Mouse (Mus musculus): ENCODE results near the gene Arid1a. TPM values are rescaled to one million over a fixed set of nuclear protein-coding genes. Genes with fewer than 3 reads are reported as not detected.

The Arid1a gene
- polyA plus RNA-seq, 1 experiment: 68.3 TPM

- no peak overlapping the region for H3K4me3 ChIP-seq (replicated peaks; ENCODE audit: extremely low read depth, low read depth, low read length)
- DNase-seq: no peak
- no peak for TF ChIP-seq CTCF (IDR thresholded peaks at IDR 0.05; ENCODE audit: insufficient read depth, low read length)
- TF ChIP-seq POLR2A (IDR thresholded peaks at IDR 0.05; ENCODE audit: borderline replicate concordance, extremely low read depth, low read depth, low read length): no peak
- WGBS: 11% methylated on average over 7 of the region's 7 CpGs
- H3K4me1 ChIP-seq (ENCODE audit: control insufficient read depth, insufficient read depth, low read length): peaks cover 28% of the 10 kb centered on the region
Observed at GRCm38 (mm10) chr4:133750184-133750775, 6.3 kb downstream of the Arid1a start.

- DNase-seq: no peak
- no peak for TF ChIP-seq CTCF (IDR thresholded peaks at IDR 0.05; ENCODE audit: insufficient read depth, low read length)
- TF ChIP-seq POLR2A (IDR thresholded peaks at IDR 0.05; ENCODE audit: borderline replicate concordance, extremely low read depth, low read depth, low read length): no peak
- 57% methylated on average over 3 of the region's 3 CpGs for WGBS
- no peak overlapping the region for H3K4me3 ChIP-seq (replicated peaks; ENCODE audit: extremely low read depth, low read depth, low read length)
- peaks cover 19% of the 10 kb centered on the region for H3K4me1 ChIP-seq (ENCODE audit: control insufficient read depth, insufficient read depth, low read length)
Observed at GRCm38 (mm10) chr4:133735282-133735681, 21.3 kb downstream of the Arid1a start.

GRCm38 (mm10) chr4:133730122-133730521 lies 26.4 kb downstream of the Arid1a start:
- no peak for TF ChIP-seq CTCF (IDR thresholded peaks at IDR 0.05; ENCODE audit: insufficient read depth, low read length)
- TF ChIP-seq POLR2A (IDR thresholded peaks at IDR 0.05; ENCODE audit: borderline replicate concordance, extremely low read depth, low read depth, low read length): no peak
- DNase-seq: no peak
- Histone ChIP-seq H3K4me3 (replicated peaks; ENCODE audit: extremely low read depth, low read depth, low read length) (no peak overlapping the region), H3K4me1 (ENCODE audit: control insufficient read depth, insufficient read depth, low read length) (peaks cover 40% of the 10 kb centered on the region)

DNA sequence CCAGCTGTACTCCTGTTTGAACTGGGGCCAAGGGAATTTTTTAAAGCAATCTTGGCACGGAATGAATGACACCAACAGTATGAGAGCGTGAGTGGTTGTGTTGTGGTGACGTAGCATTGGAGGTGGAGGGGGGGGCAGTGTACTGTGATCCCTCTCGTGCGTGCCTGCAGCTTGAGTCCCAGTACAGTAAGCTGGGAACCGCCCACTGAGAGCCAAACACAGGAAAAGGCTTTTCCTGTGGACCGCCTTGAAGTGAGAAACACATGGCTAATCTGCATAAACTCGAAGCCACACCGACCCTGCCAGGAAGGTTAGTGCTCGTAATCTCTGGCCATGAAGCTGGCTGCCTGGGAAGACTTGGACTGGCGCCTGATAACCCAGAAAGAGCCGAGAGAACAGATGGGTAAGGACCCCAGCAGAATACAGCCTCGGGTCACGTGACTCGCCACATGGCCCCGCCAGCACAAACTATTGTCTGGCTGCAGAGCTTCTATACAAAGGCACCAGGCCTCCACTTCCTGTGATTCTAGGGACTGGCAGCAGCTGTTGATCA lies 27.0 kb downstream of the Arid1a start:
- DNase-seq: peak; percentile 73
- no peak overlapping the region for H3K4me3 ChIP-seq (replicated peaks; ENCODE audit: extremely low read depth, low read depth, low read length)
- H3K4me1 ChIP-seq (ENCODE audit: control insufficient read depth, insufficient read depth, low read length): peaks cover 41% of the 10 kb centered on the region
- TF ChIP-seq CTCF (IDR thresholded peaks at IDR 0.05; ENCODE audit: insufficient read depth, low read length): no peak
- no peak for TF ChIP-seq POLR2A (IDR thresholded peaks at IDR 0.05; ENCODE audit: borderline replicate concordance, extremely low read depth, low read depth, low read length)
- WGBS: 1% methylated on average over 16 of the region's 16 CpGs

- H3K4me1 ChIP-seq (ENCODE audit: control insufficient read depth, insufficient read depth, low read length): peaks cover 40% of the 10 kb centered on the region
- DNase-seq: no peak
- no peak for TF ChIP-seq POLR2A (IDR thresholded peaks at IDR 0.05; ENCODE audit: borderline replicate concordance, extremely low read depth, low read depth, low read length)
- no peak for TF ChIP-seq CTCF (IDR thresholded peaks at IDR 0.05; ENCODE audit: insufficient read depth, low read length)
- 22% methylated on average over 6 of the region's 6 CpGs for WGBS
- no peak overlapping the region for H3K4me3 ChIP-seq (replicated peaks; ENCODE audit: extremely low read depth, low read depth, low read length)
Observed at GRCm38 (mm10) chr4:133729007-133729406, 27.6 kb downstream of the Arid1a start.

DNA sequence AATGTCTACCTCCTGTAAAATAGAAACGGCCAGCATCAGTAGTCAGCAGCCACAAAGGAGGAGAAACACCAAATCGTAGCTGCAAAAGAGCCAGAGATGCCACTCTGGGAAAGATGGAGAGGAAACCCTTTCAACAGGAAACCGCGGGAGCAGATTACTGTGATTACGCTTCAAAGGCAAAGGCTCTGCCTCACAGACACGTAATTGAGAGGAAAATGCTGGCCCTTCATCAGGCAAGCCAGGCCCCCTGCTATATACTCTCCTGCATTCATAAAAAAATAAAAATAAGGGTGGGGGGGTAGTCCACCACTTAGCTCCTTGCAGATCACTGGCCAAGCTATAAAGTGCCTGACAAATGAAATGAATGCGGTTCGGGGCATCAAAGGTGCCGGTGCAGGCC lies 28.3 kb downstream of the Arid1a start:
- 26% methylated on average over 9 of the region's 9 CpGs for WGBS
- no peak overlapping the region for H3K4me3 ChIP-seq (replicated peaks; ENCODE audit: extremely low read depth, low read depth, low read length)
- DNase-seq: no peak
- peaks cover 37% of the 10 kb centered on the region for H3K4me1 ChIP-seq (ENCODE audit: control insufficient read depth, insufficient read depth, low read length)
- TF ChIP-seq CTCF (IDR thresholded peaks at IDR 0.05; ENCODE audit: insufficient read depth, low read length): no peak
- no peak for TF ChIP-seq POLR2A (IDR thresholded peaks at IDR 0.05; ENCODE audit: borderline replicate concordance, extremely low read depth, low read depth, low read length)

GRCm38 (mm10) chr4:133725706-133726105 lies 30.9 kb downstream of the Arid1a start:
- no peak for DNase-seq
- no peak overlapping the region for H3K4me3 ChIP-seq (replicated peaks; ENCODE audit: extremely low read depth, low read depth, low read length)
- TF ChIP-seq POLR2A (IDR thresholded peaks at IDR 0.05; ENCODE audit: borderline replicate concordance, extremely low read depth, low read depth, low read length): no peak
- H3K4me1 ChIP-seq (ENCODE audit: control insufficient read depth, insufficient read depth, low read length): peaks cover 35% of the 10 kb centered on the region
- 49% methylated on average over 2 of the region's 2 CpGs for WGBS

- Histone ChIP-seq H3K4me1 (ENCODE audit: control insufficient read depth, insufficient read depth, low read length) (peaks cover 5% of the 10 kb centered on the region; the same call in 1 of the 2 replicates), H3K4me3 (replicated peaks; ENCODE audit: extremely low read depth, low read depth, low read length) (no peak overlapping the region)
- WGBS: 76% methylated on average over 3 of the region's 3 CpGs
- no peak for DNase-seq
- TF ChIP-seq POLR2A (IDR thresholded peaks at IDR 0.05; ENCODE audit: borderline replicate concordance, extremely low read depth, low read depth, low read length) (no peak), CTCF (IDR thresholded peaks at IDR 0.05; ENCODE audit: insufficient read depth, low read length) (no peak)
Observed at GRCm38 (mm10) chr4:133719791-133720190, 36.8 kb downstream of the Arid1a start.

DNA sequence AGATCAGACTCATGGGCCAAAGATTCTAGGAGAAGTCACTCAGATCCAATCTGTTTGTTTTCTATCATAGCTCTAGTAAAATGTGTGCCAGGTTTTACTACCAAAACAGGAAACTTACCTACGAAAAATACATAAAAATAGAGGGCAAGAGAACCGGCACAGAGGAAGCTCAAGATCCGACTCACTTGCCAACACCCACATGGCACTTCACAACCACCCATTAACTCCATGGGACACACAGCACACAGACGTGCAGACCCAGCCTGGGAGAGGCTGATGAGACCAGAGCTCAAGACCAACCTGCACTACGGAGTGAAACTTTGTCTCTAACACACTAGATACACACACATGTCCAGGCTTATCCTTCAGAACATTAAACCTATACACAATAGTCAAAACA lies 43.8 kb downstream of the Arid1a start:
- H3K4me3 ChIP-seq (replicated peaks; ENCODE audit: extremely low read depth, low read depth, low read length): no peak overlapping the region
- TF ChIP-seq CTCF (IDR thresholded peaks at IDR 0.05; ENCODE audit: insufficient read depth, low read length) (no peak), POLR2A (IDR thresholded peaks at IDR 0.05; ENCODE audit: borderline replicate concordance, extremely low read depth, low read depth, low read length) (no peak)
- no peak for DNase-seq
- 39% methylated on average over 5 of the region's 5 CpGs for WGBS
- H3K4me1 ChIP-seq (ENCODE audit: control insufficient read depth, insufficient read depth, low read length): peaks cover 15% of the 10 kb centered on the region

DNA sequence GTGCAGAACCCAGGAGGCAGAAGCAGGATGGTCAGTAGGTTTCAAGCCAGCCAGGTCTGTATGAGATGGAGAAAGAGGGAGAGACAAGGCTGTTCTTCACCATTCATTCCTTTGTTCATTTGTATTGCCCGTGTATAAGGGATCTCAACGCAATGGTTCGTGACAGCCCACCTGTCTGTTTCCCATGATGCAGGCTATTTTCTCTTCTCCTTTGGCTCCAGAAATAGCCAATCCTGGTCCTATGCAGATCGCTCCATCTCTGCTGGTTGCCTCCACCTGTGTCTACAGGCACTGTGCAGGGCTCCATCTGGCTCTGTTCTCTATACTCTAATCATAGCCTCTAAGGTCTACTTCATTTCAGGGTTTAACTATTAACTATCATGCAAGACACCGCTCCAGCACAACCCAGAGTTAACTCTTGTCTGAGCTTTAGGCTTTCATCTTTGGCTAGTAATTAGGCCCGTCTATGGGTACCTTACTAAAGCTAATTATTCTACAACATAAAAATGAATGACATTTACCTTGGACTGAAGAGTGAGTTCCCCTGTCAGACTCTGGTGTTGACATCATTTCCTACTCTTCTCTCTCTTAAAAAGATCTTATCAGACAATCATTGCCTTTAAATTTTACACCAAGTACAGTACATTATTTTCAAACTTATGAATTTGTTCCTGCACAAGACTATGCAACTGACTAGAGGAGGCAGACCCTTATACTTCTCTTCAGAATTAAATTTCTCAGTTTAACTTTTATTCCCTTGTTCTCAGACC lies 45.1 kb downstream of the Arid1a start:
- H3K4me1 ChIP-seq (ENCODE audit: control insufficient read depth, insufficient read depth, low read length): peaks cover 26% of the 10 kb centered on the region
- DNase-seq: no peak
- WGBS: 78% methylated on average over 6 of the region's 6 CpGs
- H3K4me3 ChIP-seq (replicated peaks; ENCODE audit: extremely low read depth, low read depth, low read length): no peak overlapping the region
- TF ChIP-seq POLR2A (IDR thresholded peaks at IDR 0.05; ENCODE audit: borderline replicate concordance, extremely low read depth, low read depth, low read length) (no peak), CTCF (IDR thresholded peaks at IDR 0.05; ENCODE audit: insufficient read depth, low read length) (no peak)
